In genomic region chr19:57586172-57586571, GRCm38 (mm10) we compare ENCODE assay signal across 9 mouse cellular contexts. TPM values are rescaled to one million over a fixed set of nuclear protein-coding genes. Genes with fewer than 3 reads are reported as not detected.
DNase-seq lines count a peak whose midpoint lies in the region; ATAC-seq and TF ChIP-seq lines count a peak whose summit lies in the region.
"Had no signal": no experiment of that assay in that cellular context is flagged by ENCODE, and none has a peak within 500 bp of the region (broad histone marks: within the 10 kb centered on the region; RNA-seq: fewer than 3 reads in every experiment).

No protein-coding gene starts in this region.

- DNase-seq in limb, embryonic 10.5 days (ENCODE audit: low spot score): no peak
- peak; percentile 68 for DNase-seq in embryo, embryonic 10.5 days (ENCODE audit: low spot score)
- peak; percentile 16 for DNase-seq in heart, postnatal 0 days (ENCODE audit: low spot score)
- peak; percentile 27 for DNase-seq in thymus, adult 2 months
- DNase-seq in adrenal gland, adult 8-10 months: no peak
- no peak for DNase-seq in forebrain, embryonic 11.5 days (ENCODE audit: low spot score)
- DNase-seq: lung, adult 18-20 months had no signal

- no peaks in the 10 kb centered on the region for H3K27me3 ChIP-seq in limb, embryonic 12.5 days
- H3K27me3 ChIP-seq in limb, embryonic 10.5 days (ENCODE audit: low read depth, poor library complexity, severe bottlenecking): no peaks in the 10 kb centered on the region
- H3K27me3 ChIP-seq in heart, postnatal 0 days (ENCODE audit: control insufficient read depth, insufficient read depth, low read length): no peaks in the 10 kb centered on the region
- H3K27me3 ChIP-seq in thymus, adult 2 months (ENCODE audit: control insufficient read depth, insufficient read depth, low read length): no peaks in the 10 kb centered on the region
- H3K27me3 ChIP-seq in forebrain, embryonic 11.5 days (ENCODE audit: control insufficient read depth, insufficient read depth, low read length): no peaks in the 10 kb centered on the region

- 19% methylated on average over 10 of the region's 10 CpGs for WGBS in limb, embryonic 12.5 days
- WGBS in limb, embryonic 10.5 days: 28% methylated on average over 10 of the region's 10 CpGs
- WGBS in heart, postnatal 0 days: 13% methylated on average over 10 of the region's 10 CpGs
- 13% methylated on average over 10 of the region's 10 CpGs for WGBS in thymus, adult 2 months
- 59% methylated on average over 10 of the region's 10 CpGs for WGBS in forebrain, embryonic 11.5 days

- no peak; the same call in 1 of the 2 replicates for ATAC-seq in limb, embryonic 12.5 days (ENCODE audit: insufficient number of reproducible peaks, insufficient read depth, low FRiP score, low TSS enrichment, low read depth)
- ATAC-seq in heart, postnatal 0 days (ENCODE audit: insufficient read depth, low read depth): no peak; the same call in 1 of the 2 replicates
- no peak for ATAC-seq in forebrain, embryonic 11.5 days (replicated peaks; ENCODE audit: low FRiP score)

- H3K4me3 ChIP-seq in limb, embryonic 12.5 days (replicated peaks): no peak overlapping the region
- no peak overlapping the region for H3K4me3 ChIP-seq in limb, embryonic 10.5 days
- no peak overlapping the region for H3K4me3 ChIP-seq in heart, postnatal 0 days (ENCODE audit: low read depth, low read length)
- no peak overlapping the region for H3K4me3 ChIP-seq in thymus, adult 2 months (ENCODE audit: control insufficient read depth, insufficient read depth, low read length)
- no peak overlapping the region for H3K4me3 ChIP-seq in forebrain, embryonic 11.5 days (ENCODE audit: low read depth, low read length)
- H3K4me3 ChIP-seq: myocyte had no signal

- 0 out of 2 replicates have a peak overlapping the region, but pooled peaks have one; percentile 4 for H3K4me2 ChIP-seq in limb, embryonic 12.5 days
- H3K4me2 ChIP-seq in heart, postnatal 0 days (ENCODE audit: low read depth, low read length): peak overlapping the region; percentile 13; the same call in 1 of the 2 replicates
- H3K4me2 ChIP-seq in forebrain, embryonic 11.5 days (ENCODE audit: low read depth, low read length, severe bottlenecking): no peak overlapping the region

- no peak for TF ChIP-seq EP300 in heart, postnatal 0 days (IDR thresholded peaks at IDR 0.05; ENCODE audit: low read depth)

- TF ChIP-seq POLR2A in thymus, adult 2 months (IDR thresholded peaks at IDR 0.05; ENCODE audit: control insufficient read depth, extremely low read depth, insufficient read depth, low read length, poor library complexity): no peak

- no peaks in the 10 kb centered on the region for H3K9me3 ChIP-seq in limb, embryonic 12.5 days
- H3K9me3 ChIP-seq in limb, embryonic 10.5 days (replicated peaks): no peaks in the 10 kb centered on the region
- no peaks in the 10 kb centered on the region for H3K9me3 ChIP-seq in heart, postnatal 0 days (replicated peaks; ENCODE audit: control insufficient read depth, low read length)
- H3K9me3 ChIP-seq in forebrain, embryonic 11.5 days (ENCODE audit: control insufficient read depth, low read length): no peaks in the 10 kb centered on the region

- H3K27ac ChIP-seq in limb, embryonic 12.5 days: no peak overlapping the region
- H3K27ac ChIP-seq in limb, embryonic 10.5 days: no peak overlapping the region; the same call in 1 of the 2 replicates
- no peak overlapping the region for H3K27ac ChIP-seq in heart, postnatal 0 days (ENCODE audit: low read depth)
- H3K27ac ChIP-seq in thymus, adult 2 months (ENCODE audit: control insufficient read depth, insufficient read depth, low read length): no peak overlapping the region
- H3K27ac ChIP-seq in forebrain, embryonic 11.5 days (ENCODE audit: low read depth, low read length): no peak overlapping the region

- no peaks in the 10 kb centered on the region for H3K36me3 ChIP-seq in limb, embryonic 12.5 days
- H3K36me3 ChIP-seq in limb, embryonic 10.5 days: no peaks in the 10 kb centered on the region
- no peaks in the 10 kb centered on the region for H3K36me3 ChIP-seq in heart, postnatal 0 days (replicated peaks; ENCODE audit: control insufficient read depth, insufficient read depth, low read length)
- no peaks in the 10 kb centered on the region for H3K36me3 ChIP-seq in thymus, adult 2 months (ENCODE audit: control insufficient read depth, insufficient read depth, low read length)
- H3K36me3 ChIP-seq in forebrain, embryonic 11.5 days (ENCODE audit: control insufficient read depth, insufficient read depth, low read length): no peaks in the 10 kb centered on the region

- H3K4me1 ChIP-seq in limb, embryonic 12.5 days (replicated peaks): 0 out of 2 replicates have a peak, but pooled peaks cover 9% of the 10 kb centered on the region
- H3K4me1 ChIP-seq in limb, embryonic 10.5 days: peaks cover 17% of the 10 kb centered on the region
- H3K4me1 ChIP-seq in heart, postnatal 0 days (ENCODE audit: control insufficient read depth, insufficient read depth): no peaks in the 10 kb centered on the region
- H3K4me1 ChIP-seq in thymus, adult 2 months (replicated peaks; ENCODE audit: control insufficient read depth, insufficient read depth, low read length): peaks cover 5% of the 10 kb centered on the region
- no peaks in the 10 kb centered on the region for H3K4me1 ChIP-seq in forebrain, embryonic 11.5 days (replicated peaks; ENCODE audit: control insufficient read depth, insufficient read depth, low read length)

- no peak overlapping the region for H3K9ac ChIP-seq in limb, embryonic 12.5 days (replicated peaks)
- no peak overlapping the region for H3K9ac ChIP-seq in heart, postnatal 0 days (replicated peaks; ENCODE audit: low read depth, low read length)
- no peak overlapping the region for H3K9ac ChIP-seq in forebrain, embryonic 11.5 days (ENCODE audit: low read length)

- TF ChIP-seq CTCF in heart, postnatal 0 days (IDR thresholded peaks at IDR 0.05; ENCODE audit: low read depth): no peak
- no peak for TF ChIP-seq CTCF in thymus, adult 2 months (IDR thresholded peaks at IDR 0.05; ENCODE audit: borderline replicate concordance, control insufficient read depth, extremely low read depth, insufficient read depth, low read length, poor library complexity)

RNA-seq across cellular contexts. Expression of gene Atrnl1, which starts 24.7 kb away (rescaled TPM):
- 8.2 and 9.6 TPM in 2 replicates for polyA plus RNA-seq in limb, embryonic 12.5 days (2016; fragmentation: Nextera tagmentation; extraction: Ambion mirVana)
- polyA plus RNA-seq in limb, embryonic 10.5 days (2016; fragmentation: Nextera tagmentation; extraction: Ambion mirVana): 3.2 and 5.1 TPM in 2 replicates
- 16.9 and 21.2 TPM in 2 replicates for total RNA-seq in heart, postnatal 0 days (2014; rRNA removed; ENCODE audit: low replicate concordance)
- polyA plus RNA-seq in heart, postnatal 0 days (2015; fragmentation: Nextera tagmentation; extraction: Ambion mirVana): 1.4 and 1.7 TPM in 2 replicates
- 8.2 and 8.4 TPM in 2 replicates for polyA plus RNA-seq in thymus, adult 2 months (2012; rRNA removed)
- 10 to 100 TPM; 27.7 to 33.6 (median 30.5) TPM for total RNA-seq in adrenal gland, adult 8-10 months (2022)
- 5.0 and 5.3 TPM in 2 replicates for polyA plus RNA-seq in forebrain, embryonic 11.5 days (2014; fragmentation: Nextera tagmentation; extraction: Ambion mirVana)

Comparison
In these comparisons a context has a peak if more than half of its experiments do, and no peak if none do; other contexts are left out.
1. DNase-seq: peak in embryo, embryonic 10.5 days (single experiment), heart, postnatal 0 days (single experiment) and thymus, adult 2 months (single experiment); none in limb, embryonic 10.5 days (single experiment), adrenal gland, adult 8-10 months (single experiment) and forebrain, embryonic 11.5 days (single experiment).